Mouse (Mus musculus): ENCODE data around the gene Fcgr2b.
A peak's percentile ranks its signal among the peaks of the same experiment; 100 is the strongest.
"Not testable (repeated sequence)": the region's sequence is repeated elsewhere in the genome, so short reads cannot be mapped to it uniquely, and the experiment has no call there.

The Fcgr2b gene

GRCm38 (mm10) chr1:170976447-170976846, at the start of gene Fcgr2b:
Gene Fcgr2b (minus strand): TSS chr1:170976547.
- DNase-seq (ENCODE audit: low read depth, low spot score) = no peak

- no peak for DNase-seq (ENCODE audit: low read depth, low spot score)
These were observed 43.1 kb upstream of the Fcgr2b start for GRCm38 (mm10) chr1:171019311-171019950.

GRCm38 (mm10) chr1:171018737-171019136, 42.4 kb upstream of the Fcgr2b start, which contains the start of gene Fcgr4:
Gene Fcgr4 (plus strand): TSS chr1:171018920.
- DNase-seq (ENCODE audit: low read depth, low spot score) = no peak

GRCm38 (mm10) chr1:171017468-171018158, 41.3 kb upstream of the Fcgr2b start:
- DNase-seq (ENCODE audit: low read depth, low spot score) = no peak

GRCm38 (mm10) chr1:171016676-171017356, 40.5 kb upstream of the Fcgr2b start:
- DNase-seq (ENCODE audit: low read depth, low spot score) = no peak

- DNase-seq (ENCODE audit: low read depth, low spot score) = no peak
These were observed 35.4 kb upstream of the Fcgr2b start for GRCm38 (mm10) chr1:171011733-171012132.

- DNase-seq (ENCODE audit: low read depth, low spot score) = no peak
These were observed 30.6 kb upstream of the Fcgr2b start for GRCm38 (mm10) chr1:171006905-171007304.

- DNase-seq (ENCODE audit: low read depth, low spot score) = no peak
These were observed 30.0 kb upstream of the Fcgr2b start for GRCm38 (mm10) chr1:171006335-171006734.

- no peak for DNase-seq (ENCODE audit: low read depth, low spot score)
These were observed 29.2 kb upstream of the Fcgr2b start for GRCm38 (mm10) chr1:171005586-171005985.

- DNase-seq (ENCODE audit: low read depth, low spot score) = no peak
These were observed 28.7 kb upstream of the Fcgr2b start for GRCm38 (mm10) chr1:171005081-171005480.

- DNase-seq (ENCODE audit: low read depth, low spot score) = no peak
These were observed 23.5 kb upstream of the Fcgr2b start for GRCm38 (mm10) chr1:170999811-171000210.

- no peak for DNase-seq (ENCODE audit: low read depth, low spot score)
These were observed 21.7 kb upstream of the Fcgr2b start for GRCm38 (mm10) chr1:170997756-170998655.

- DNase-seq (ENCODE audit: low read depth, low spot score) = peak; percentile 3
These were observed 20.4 kb upstream of the Fcgr2b start for GRCm38 (mm10) chr1:170996753-170997152.

GRCm38 (mm10) chr1:170996034-170996433, 19.7 kb upstream of the Fcgr2b start:
- DNase-seq (ENCODE audit: low read depth, low spot score) = no peak

- DNase-seq (ENCODE audit: low read depth, low spot score) = no peak
These were observed 16.2 kb upstream of the Fcgr2b start for GRCm38 (mm10) chr1:170992550-170992949.

GRCm38 (mm10) chr1:170989656-170990055, 13.3 kb upstream of the Fcgr2b start:
- no peak for DNase-seq (ENCODE audit: low read depth, low spot score)

GRCm38 (mm10) chr1:170985861-170986260, 9.5 kb upstream of the Fcgr2b start:
- DNase-seq (ENCODE audit: low read depth, low spot score) = no peak

- DNase-seq (ENCODE audit: low read depth, low spot score) = no peak
These were observed 8.7 kb upstream of the Fcgr2b start for GRCm38 (mm10) chr1:170985092-170985491.

- no peak for DNase-seq (ENCODE audit: low read depth, low spot score)
These were observed 6.7 kb upstream of the Fcgr2b start for GRCm38 (mm10) chr1:170983066-170983465.

- DNase-seq (ENCODE audit: low read depth, low spot score) = no peak
These were observed 6.0 kb upstream of the Fcgr2b start for GRCm38 (mm10) chr1:170982301-170982700.

- not testable (repeated sequence) for DNase-seq (ENCODE audit: low read depth, low spot score)
These were observed 5.3 kb upstream of the Fcgr2b start for GRCm38 (mm10) chr1:170981679-170982078.

- no peak for DNase-seq (ENCODE audit: low read depth, low spot score)
These were observed 2.3 kb upstream of the Fcgr2b start for GRCm38 (mm10) chr1:170978601-170979000.

Data from c-Kit-negative CD71-positive TER-119-positive erythroid progenitor cells, embryonic 14.5 days (primary cell).